Mouse (Mus musculus) frontal cortex, postnatal 10 days (tissue): Measurements from ENCODE around the gene Sec14l4.

ENCODE experiments used
- DNase-seq, 2 experiments: peaks; one replicate each; pipeline ENCODE4 v3.0.0; 2022; ENCODE audit warnings: low spot score in 2 of 2, mixed read lengths in 1 of 2

The Sec14l4 gene

DNA sequence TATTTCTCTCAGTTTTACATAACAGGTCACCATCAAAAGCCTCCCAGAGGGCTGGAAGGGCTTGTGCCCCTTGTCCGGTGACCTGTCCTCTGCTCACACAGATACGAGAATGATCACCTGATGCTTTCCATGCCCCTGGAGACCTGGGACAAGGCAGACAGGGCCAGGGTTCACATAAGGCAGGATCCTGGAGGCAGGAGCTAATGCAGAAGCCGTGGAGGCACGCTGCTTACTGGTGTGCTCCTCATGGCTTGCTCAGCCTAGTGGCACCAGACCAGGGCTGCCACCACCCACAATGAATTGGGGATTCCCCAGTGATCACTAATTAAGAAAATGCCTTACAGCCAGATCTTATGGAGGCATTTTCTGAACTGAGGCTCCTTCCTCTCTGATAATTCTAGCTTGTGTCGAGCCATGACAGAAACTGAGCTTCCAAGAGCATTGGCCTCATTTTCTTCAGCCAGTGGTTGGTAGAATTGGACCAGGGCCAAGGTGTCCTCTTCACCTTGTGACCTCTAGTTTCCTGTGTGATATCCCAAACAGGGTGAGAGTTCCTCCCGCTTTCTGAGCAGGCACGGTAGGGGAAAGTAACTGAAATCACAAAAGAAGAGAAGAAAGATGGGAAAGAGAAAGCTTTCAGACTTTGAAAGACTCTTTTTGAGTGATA is 47.1 kb downstream of the Sec14l4 start:
- DNase-seq = no peak

DNA sequence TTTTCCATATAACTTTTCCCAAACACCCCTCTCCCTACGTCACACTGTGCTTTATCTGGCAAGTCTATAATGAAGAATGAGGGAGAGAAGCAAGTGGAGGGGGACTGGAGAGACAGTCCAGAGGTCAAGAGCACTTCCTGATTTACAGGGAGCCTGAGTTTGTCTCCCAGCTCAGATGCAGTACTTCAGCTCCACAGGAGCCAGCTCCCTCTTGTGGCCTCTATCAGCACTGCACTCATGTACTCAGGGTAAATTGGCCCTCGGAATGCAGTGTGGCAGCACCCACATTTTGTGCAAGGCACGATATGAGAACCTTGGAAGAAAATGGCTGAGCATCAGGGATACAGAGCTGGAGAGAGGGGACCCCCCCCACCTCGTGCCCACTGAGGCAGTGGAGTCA is 49.0 kb downstream of the Sec14l4 start:
- DNase-seq = peak in 1 of 2 experiments; percentile 59

- peak; percentile 48 to 64 for DNase-seq
These were observed 52.2 kb downstream of the Sec14l4 start for GRCm38 (mm10) chr11:4083316-4084078.

- no peak for DNase-seq
These were observed 55.0 kb downstream of the Sec14l4 start for GRCm38 (mm10) chr11:4086246-4086645.

GRCm38 (mm10) chr11:4087267-4087666 is 56.0 kb downstream of the Sec14l4 start:
- DNase-seq = peak in 1 of 2 experiments; percentile 55

GRCm38 (mm10) chr11:4093459-4094377 is 62.5 kb downstream of the Sec14l4 start:
- DNase-seq = peak in 1 of 2 experiments; percentile 66

GRCm38 (mm10) chr11:4094378-4095170 is 63.3 kb downstream of the Sec14l4 start:
- DNase-seq = peak; percentile 48 to 61

DNA sequence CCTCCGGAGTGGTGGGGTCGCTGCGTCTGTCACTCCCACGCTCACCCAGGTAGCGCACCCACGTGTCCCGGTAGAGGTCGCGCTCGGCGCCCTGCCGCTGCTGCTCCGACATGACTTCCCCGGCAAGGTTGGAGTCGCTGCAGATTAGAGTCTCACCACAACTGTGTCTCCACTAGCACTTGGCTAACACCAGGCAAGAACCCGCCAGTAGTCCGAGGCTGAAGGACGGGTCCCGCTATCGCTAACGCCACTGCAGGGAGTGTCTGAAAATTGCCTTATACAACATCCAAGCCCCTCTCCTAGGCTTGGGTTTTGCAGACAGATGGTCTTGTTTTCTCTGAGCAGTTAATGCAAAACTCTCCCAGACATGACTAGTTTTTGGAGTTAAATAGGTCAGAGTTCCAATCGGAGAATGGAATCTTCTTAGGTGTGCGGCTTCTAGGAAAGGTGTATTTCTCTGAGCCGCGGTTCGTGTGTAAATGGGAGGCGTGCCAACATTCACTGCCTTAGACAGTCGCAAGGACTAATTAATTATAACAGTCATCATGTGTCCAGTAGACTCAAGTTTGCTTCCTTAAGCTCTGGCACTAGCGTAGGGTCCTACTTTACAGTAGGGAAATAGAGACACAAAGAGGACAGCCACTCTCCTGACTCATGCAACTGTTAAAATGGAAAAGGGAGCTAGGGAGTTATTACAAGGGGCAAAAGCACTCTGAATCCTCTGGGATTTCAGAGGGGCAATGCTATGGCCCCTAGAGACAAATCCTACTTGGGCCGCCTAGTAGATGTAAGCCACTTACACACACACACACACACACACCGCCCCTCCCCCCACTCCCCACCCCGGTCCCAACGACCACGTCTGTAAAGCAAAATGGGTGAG is 64.2 kb downstream of the Sec14l4 start, which contains the start of gene Mtfp1:
Mtfp1 (minus strand) TSS at position 275 of the 883 bp plus-strand sequence.
- peak in 1 of 2 experiments; percentile 52 for DNase-seq

DNA sequence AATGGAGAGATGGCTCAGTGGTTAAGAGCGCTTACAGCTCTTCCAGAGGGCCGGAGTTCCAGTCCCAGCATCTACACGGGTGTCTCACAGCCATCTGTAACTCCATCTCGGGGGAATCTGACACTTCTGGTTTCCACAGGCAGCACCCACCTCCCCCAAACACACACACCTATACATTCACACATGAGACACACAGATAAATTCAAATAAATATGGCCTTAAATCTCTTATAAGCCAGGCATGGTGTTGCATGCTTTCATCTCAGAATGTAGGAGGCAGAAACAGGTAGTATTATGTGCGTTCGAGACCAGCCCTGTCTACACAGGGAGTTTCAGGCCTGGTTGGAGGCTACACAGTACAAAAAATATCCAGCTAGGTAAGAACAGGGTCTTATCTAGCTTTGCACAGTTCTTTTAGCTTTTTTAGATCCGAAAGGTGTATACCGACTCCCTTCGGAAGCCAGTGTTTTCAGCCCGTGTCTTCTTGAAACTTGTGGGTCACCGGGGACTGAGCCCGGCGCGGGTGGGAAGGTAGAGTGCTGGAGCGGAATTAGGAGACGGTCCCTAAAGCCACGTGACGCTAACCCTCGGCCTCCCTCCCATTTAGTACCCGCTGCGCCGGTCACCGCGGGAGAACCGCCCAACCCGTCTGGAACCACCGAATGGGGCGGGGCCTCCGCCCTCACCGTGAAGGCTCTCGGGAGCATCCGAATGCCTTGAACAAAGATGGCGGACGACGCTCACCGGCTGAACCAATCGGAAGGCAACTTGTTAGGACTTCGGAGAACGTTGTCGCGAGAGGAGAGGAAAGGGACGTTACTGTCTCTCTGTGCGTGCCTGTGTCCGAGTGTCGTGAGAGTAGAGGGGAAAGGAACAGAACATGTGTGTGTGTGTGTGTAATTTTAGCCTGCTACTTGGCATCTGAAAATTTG is 65.1 kb downstream of the Sec14l4 start:
- DNase-seq = peak; percentile 97 to 98

DNA sequence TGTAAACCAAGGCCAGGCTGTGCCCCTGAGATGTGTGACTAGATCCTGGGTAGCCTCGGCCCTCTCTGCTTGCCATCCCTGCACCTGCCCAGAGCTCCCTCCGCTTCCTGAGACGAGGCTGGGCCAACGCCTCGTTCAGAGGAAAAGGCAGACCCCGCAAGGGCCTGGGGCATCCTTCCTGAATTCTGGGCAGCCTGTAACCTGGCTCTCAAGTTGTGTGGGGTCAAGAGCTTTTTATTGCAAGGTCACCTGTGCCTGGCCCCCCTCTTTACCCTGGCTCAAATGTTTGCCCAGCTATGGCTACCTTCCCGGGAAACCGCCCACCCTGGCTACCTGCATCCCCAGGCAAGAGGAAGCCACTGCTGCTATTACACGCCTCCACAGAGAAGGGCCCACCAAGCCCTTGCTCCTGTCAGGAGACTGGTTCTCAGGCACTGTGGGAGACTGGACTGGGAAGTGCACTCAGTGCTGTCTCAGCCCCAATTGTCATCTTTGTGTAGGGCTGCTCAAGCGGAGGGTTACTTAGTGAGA is 65.9 kb downstream of the Sec14l4 start:
- no peak for DNase-seq
